Mouse (Mus musculus) lung, postnatal 0 days (tissue): ENCODE measurements around the gene Bcar3. TPM values are rescaled to one million over a fixed set of nuclear protein-coding genes. Genes with fewer than 3 reads are reported as not detected.
A peak's percentile ranks its signal among the peaks of the same experiment; 100 is the strongest.

Experiments used
- ATAC-seq: fragments of 200-750 bp; cut with Nextera tagmentation; 2 replicates; pipeline ENCODE4 v1.8.0; 2017; ENCODE audit warnings: moderate library complexity
- DNase-seq: peaks from one replicate; pipeline ENCODE4 v3.0.0-alpha.2; 2016; ENCODE audit warnings: low spot score
- H3K27ac ChIP-seq: fragments of 300-500 bp; sonication (generic); 2 replicates; pipeline ENCODE4 v1.5.1; 2014; ENCODE audit warnings: antibody characterized with exemption, mild to moderate bottlenecking, low read length, mixed read lengths
- H3K27me3 ChIP-seq: fragments of 300-500 bp; sonication (generic); replicated peaks from 2 replicates; pipeline ENCODE4 v1.6.1; 2014; ENCODE audit warnings: low read length, mixed read lengths; ENCODE audit not compliant: insufficient read depth
- H3K36me3 ChIP-seq: fragments of 300-500 bp; sonication (generic); 2 replicates; pipeline ENCODE4 v1.6.1; 2014; ENCODE audit warnings: low read length, mixed read lengths; ENCODE audit not compliant: insufficient read depth
- H3K4me1 ChIP-seq: fragments of 300-500 bp; sonication (generic); 2 replicates; pipeline ENCODE4 v1.6.1; 2014; ENCODE audit warnings: antibody characterized with exemption, low read depth, low read length, mixed read lengths; ENCODE audit not compliant: insufficient read depth
- H3K4me2 ChIP-seq: fragments of 300-500 bp; sonication (generic); replicated peaks from 2 replicates; pipeline ENCODE4 v1.6.1; 2014; ENCODE audit warnings: low read depth, mild to moderate bottlenecking, low read length, moderate library complexity, mixed read lengths
- H3K4me3 ChIP-seq: fragments of 300-500 bp; sonication (generic); 2 replicates; pipeline ENCODE4 v1.5.1; 2014; ENCODE audit warnings: low read depth, low read length
- H3K9ac ChIP-seq: fragments of 300-500 bp; sonication (generic); replicated peaks from 2 replicates; pipeline ENCODE4 v1.6.1; 2014; ENCODE audit warnings: low read depth, mild to moderate bottlenecking
- H3K9me3 ChIP-seq: fragments of 300-500 bp; sonication (generic); 2 replicates; pipeline ENCODE4 v1.6.1; 2016; ENCODE audit warnings: low read length, mixed read lengths
- CTCF ChIP-seq: IDR thresholded peaks from 2 replicates; pipeline ENCODE4 v1.5.1; 2016; ENCODE audit warnings: antibody characterized with exemption, mild to moderate bottlenecking
- EP300 ChIP-seq: IDR thresholded peaks from 2 replicates; pipeline ENCODE4 v1.6.1; 2016; ENCODE audit warnings: antibody characterized with exemption, mild to moderate bottlenecking, control low read depth
- WGBS: fragments of 180-500 bp; shearing (Covaris S2); extraction: QIAGEN DNeasy Blood & Tissue Kit; methylation state at CpG from one replicate; pipeline ENCODE4 v1.1.7; 2014; 5-methylcytosine and 5-hydroxymethylcytosine counted together
- polyA plus RNA-seq: library from polyadenylated mRNA; unstranded; fragments of >200 nt; fragmentation: Nextera tagmentation; extraction: Ambion mirVana; gene quantifications from 2 replicates; pipeline ENCODE4 v1.2.1, GENCODE M21; 2015

Gene Bcar3
- polyA plus RNA-seq, 1 experiment from 2014 or later, result 38.3 TPM

DNA sequence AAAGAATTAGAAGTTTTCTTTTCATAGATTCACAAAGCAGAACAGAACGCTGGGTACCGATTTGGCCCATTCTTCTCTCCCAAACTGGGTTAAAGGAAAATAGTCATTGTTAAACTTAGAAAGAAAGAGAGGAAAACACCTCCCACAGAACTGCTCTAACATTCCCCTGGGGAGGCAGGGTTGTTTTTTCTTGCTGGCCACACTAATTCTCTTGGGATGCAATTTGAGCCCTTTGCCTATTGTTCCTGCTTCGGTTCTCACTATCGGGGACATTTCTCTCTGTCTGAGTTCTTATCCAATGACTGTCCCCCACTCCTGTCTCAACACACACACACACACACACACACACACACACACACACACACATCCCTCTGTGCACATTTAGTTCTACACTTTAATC, 39.6 kb downstream of the Bcar3 start:
- DNase-seq (no peak), ATAC-seq (no peak; the same call in 1 of the 2 replicates)
- no peak overlapping the region for H3K4me2 ChIP-seq
- H3K9me3 ChIP-seq, result no peaks in the 10 kb centered on the region
- H3K27me3 ChIP-seq, result no peaks in the 10 kb centered on the region
- no peak overlapping the region for H3K4me3 ChIP-seq
- no peaks in the 10 kb centered on the region for H3K36me3 ChIP-seq
- no peaks in the 10 kb centered on the region for H3K4me1 ChIP-seq
- TF ChIP-seq EP300 (no peak), CTCF (no peak)
- no peak overlapping the region for H3K9ac ChIP-seq
- no peak overlapping the region for H3K27ac ChIP-seq
- WGBS, result 54% methylated on average over 4 of the region's 4 CpGs

DNA sequence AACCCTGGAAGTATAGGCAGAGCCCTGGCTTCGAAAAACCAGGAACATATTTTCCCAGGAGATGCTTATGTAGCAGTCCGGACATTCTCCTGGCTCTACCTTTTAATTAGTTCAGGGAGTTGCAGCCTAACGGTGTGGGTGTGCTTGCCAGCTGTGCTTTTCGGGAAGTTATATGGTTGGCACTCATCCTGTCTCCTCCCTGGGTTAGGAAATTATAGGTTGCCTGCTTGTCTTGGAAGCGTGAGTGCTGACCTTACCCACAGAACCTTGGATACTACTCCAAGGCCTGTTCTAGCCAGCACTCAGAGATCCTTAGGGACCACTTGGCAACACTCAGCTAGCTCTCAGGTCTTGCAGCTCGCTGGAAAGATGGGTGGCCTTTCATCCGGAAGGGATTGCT, 40.0 kb downstream of the Bcar3 start:
- Histone ChIP-seq H3K27me3 (no peaks in the 10 kb centered on the region), H3K36me3 (no peaks in the 10 kb centered on the region), H3K27ac (no peak overlapping the region), H3K4me2 (no peak overlapping the region), H3K4me3 (no peak overlapping the region), H3K4me1 (no peaks in the 10 kb centered on the region), H3K9me3 (no peaks in the 10 kb centered on the region), H3K9ac (no peak overlapping the region)
- 38% methylated on average over 7 of the region's 7 CpGs for WGBS
- DNase-seq, result peak; percentile 59
- TF ChIP-seq EP300, result no peak
- TF ChIP-seq CTCF, result no peak
- ATAC-seq, result peak; percentile 66

DNA sequence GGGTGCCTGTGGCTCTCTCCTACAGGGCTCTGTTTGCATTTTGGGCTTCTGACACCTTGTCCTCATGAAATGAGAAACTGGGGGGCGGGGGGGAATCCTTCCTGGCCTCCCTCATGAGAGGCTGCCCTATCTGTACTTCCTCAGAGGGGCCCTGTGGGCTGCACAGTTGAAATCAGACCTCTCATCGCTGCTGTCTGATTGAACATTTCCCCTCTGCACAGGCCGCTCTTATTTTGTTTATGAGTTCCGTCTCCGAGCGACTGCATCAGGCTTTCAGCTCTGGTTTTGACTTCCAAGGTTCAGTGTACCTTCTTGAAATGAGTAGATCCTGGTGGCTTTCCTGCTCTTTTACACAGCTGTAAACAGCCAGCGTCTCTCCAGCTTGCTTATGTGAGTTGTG, 40.4 kb downstream of the Bcar3 start:
- H3K9me3 ChIP-seq, result no peaks in the 10 kb centered on the region
- no peak overlapping the region for H3K4me3 ChIP-seq
- ATAC-seq (no peak), DNase-seq (no peak)
- no peaks in the 10 kb centered on the region for H3K4me1 ChIP-seq
- H3K4me2 ChIP-seq, result no peak overlapping the region
- 47% methylated on average over 7 of the region's 7 CpGs for WGBS
- H3K27ac ChIP-seq, result no peak overlapping the region
- no peak overlapping the region for H3K9ac ChIP-seq
- H3K36me3 ChIP-seq, result no peaks in the 10 kb centered on the region
- no peaks in the 10 kb centered on the region for H3K27me3 ChIP-seq
- TF ChIP-seq CTCF (no peak), EP300 (no peak)

DNA sequence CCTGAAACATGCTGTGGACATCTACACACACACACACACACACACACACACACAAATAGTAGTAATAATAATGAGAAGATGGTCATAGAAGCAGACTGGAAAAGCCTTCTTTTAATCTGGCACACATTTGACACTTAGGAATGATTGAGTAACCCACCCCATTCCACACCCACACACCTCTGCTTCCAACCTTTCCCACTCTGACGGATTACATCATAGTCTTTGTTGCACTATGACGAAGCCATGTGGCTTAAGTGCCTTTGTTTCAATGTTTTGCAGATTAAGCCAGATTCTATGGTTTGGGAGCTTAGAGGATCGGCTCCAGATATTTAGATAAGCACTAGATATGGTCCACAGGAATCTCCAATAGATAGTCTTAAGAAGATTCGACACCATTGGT, 42.1 kb downstream of the Bcar3 start:
- TF ChIP-seq CTCF, result no peak
- no peak for TF ChIP-seq EP300
- peak; percentile 44 for DNase-seq
- 65% methylated on average over 4 of the region's 4 CpGs for WGBS
- Histone ChIP-seq H3K9me3 (no peaks in the 10 kb centered on the region), H3K4me2 (no peak overlapping the region), H3K27me3 (no peaks in the 10 kb centered on the region), H3K36me3 (no peaks in the 10 kb centered on the region), H3K4me1 (no peaks in the 10 kb centered on the region), H3K4me3 (no peak overlapping the region), H3K27ac (no peak overlapping the region), H3K9ac (no peak overlapping the region)
- ATAC-seq, result 0 out of 2 replicates have a peak, but pooled peaks have one; percentile 39

DNA sequence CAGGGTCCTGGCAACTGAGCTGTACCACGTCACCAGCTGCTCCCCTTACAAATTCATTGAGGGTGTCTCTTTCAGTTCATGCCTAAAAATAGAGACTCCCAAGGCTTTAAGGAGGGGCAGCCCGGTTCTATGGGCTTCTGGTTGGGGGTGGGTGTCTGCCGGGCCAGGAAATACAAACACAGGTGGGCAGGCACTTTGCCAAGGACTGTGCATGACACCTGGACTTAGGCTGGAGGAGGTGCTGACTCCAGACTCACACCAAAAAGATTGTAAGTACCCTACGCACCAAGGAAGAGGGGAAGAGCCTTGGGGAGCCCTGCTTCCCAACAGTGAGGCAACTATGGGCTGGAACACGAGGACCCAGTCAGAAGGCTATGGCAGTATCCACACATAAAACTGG, 44.1 kb downstream of the Bcar3 start:
- Histone ChIP-seq H3K36me3 (no peaks in the 10 kb centered on the region), H3K4me2 (no peak overlapping the region), H3K4me3 (no peak overlapping the region), H3K9ac (no peak overlapping the region), H3K9me3 (no peaks in the 10 kb centered on the region), H3K4me1 (no peaks in the 10 kb centered on the region), H3K27ac (no peak overlapping the region), H3K27me3 (no peaks in the 10 kb centered on the region)
- no peak for TF ChIP-seq CTCF
- TF ChIP-seq EP300, result no peak
- no peak for ATAC-seq
- WGBS, result 39% methylated on average over 5 of the region's 5 CpGs
- DNase-seq, result no peak

DNA sequence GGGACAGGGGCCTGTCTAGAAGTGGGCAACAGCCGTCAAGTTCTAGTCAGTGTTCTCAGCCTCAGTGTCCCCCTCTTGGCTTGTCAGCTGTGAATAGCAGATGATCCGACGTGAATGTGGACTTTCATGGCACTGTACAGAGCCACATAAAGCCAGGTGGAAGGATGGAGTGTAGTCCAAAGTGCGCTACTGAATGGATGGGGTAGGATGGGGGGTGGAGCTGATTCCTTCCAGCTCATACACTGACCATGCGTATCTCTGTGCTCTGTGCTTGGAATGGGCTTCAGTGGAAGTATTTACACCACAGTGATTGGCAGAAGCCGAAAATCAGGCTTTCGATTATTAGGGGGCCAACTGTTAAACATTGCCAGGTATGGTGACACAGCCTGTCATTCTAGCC, 45.0 kb downstream of the Bcar3 start:
- Histone ChIP-seq H3K4me2 (no peak overlapping the region), H3K9me3 (no peaks in the 10 kb centered on the region)

More for the DNA sequence above, 45.0 kb downstream of the Bcar3 start:
- H3K4me3 ChIP-seq, result no peak overlapping the region
- 96% methylated on average over 7 of the region's 7 CpGs for WGBS
- H3K27ac ChIP-seq, result no peak overlapping the region
- H3K27me3 ChIP-seq, result no peaks in the 10 kb centered on the region
- TF ChIP-seq CTCF (no peak), EP300 (no peak)
- H3K9ac ChIP-seq, result no peak overlapping the region
- ATAC-seq (no peak), DNase-seq (no peak)
- no peaks in the 10 kb centered on the region for H3K4me1 ChIP-seq
- H3K36me3 ChIP-seq, result no peaks in the 10 kb centered on the region
